Mouse (Mus musculus) midbrain, embryonic 13.5 days (tissue): ENCODE measurements around the gene Sh3bp5. TPM values are rescaled to one million over a fixed set of nuclear protein-coding genes. Genes with fewer than 3 reads are reported as not detected.

Source experiments
- ATAC-seq: fragments of 200-750 bp; cut with Nextera tagmentation; 2 replicates; pipeline ENCODE4 v1.8.0; 2017; ENCODE audit warnings: mild to moderate bottlenecking, moderate TSS enrichment, moderate library complexity
- H3K27ac ChIP-seq: fragments of 300-500 bp; sonication (generic); 2 replicates; pipeline ENCODE4 v1.5.1; 2015; ENCODE audit warnings: inconsistent platforms, mild to moderate bottlenecking, moderate library complexity
- H3K27me3 ChIP-seq: fragments of 300-500 bp; sonication (generic); 2 replicates; pipeline ENCODE4 v1.6.1; 2015; ENCODE audit warnings: mild to moderate bottlenecking, inconsistent platforms
- H3K36me3 ChIP-seq: fragments of 300-500 bp; sonication (generic); 2 replicates; pipeline ENCODE4 v1.6.1; 2015; ENCODE audit warnings: mild to moderate bottlenecking, inconsistent platforms
- H3K4me1 ChIP-seq: fragments of 300-500 bp; sonication (generic); replicated peaks from 2 replicates; pipeline ENCODE4 v1.6.1; 2015; ENCODE audit warnings: inconsistent platforms
- H3K4me2 ChIP-seq: fragments of 300-500 bp; sonication (generic); replicated peaks from 2 replicates; pipeline ENCODE4 v1.6.1; 2015; ENCODE audit warnings: moderate library complexity, mild to moderate bottlenecking, inconsistent platforms
- H3K4me3 ChIP-seq: fragments of 300-500 bp; sonication (generic); replicated peaks from 2 replicates; pipeline ENCODE4 v1.5.1; 2015; ENCODE audit warnings: mild to moderate bottlenecking, inconsistent platforms
- H3K9ac ChIP-seq: fragments of 300-500 bp; sonication (generic); replicated peaks from 2 replicates; pipeline ENCODE4 v1.6.1; 2015; ENCODE audit warnings: mild to moderate bottlenecking, inconsistent platforms
- H3K9me3 ChIP-seq: fragments of 300-500 bp; sonication (generic); 2 replicates; pipeline ENCODE4 v1.6.1; 2016; ENCODE audit warnings: mild to moderate bottlenecking, inconsistent platforms
- WGBS: fragments of 180-500 bp; shearing (Covaris S2); methylation state at CpG from one replicate; pipeline ENCODE4 v1.1.7; 2015; 5-methylcytosine and 5-hydroxymethylcytosine counted together
- polyA plus RNA-seq: library from polyadenylated mRNA; unstranded; fragments of >200 nt; fragmentation: Nextera tagmentation; extraction: Ambion mirVana; gene quantifications from 2 replicates; pipeline ENCODE4 v1.2.1, GENCODE M21; 2015

Gene Sh3bp5
- polyA plus RNA-seq, 1 experiment from 2014 or later = 111 TPM

- peaks cover 36% of the 10 kb centered on the region for H3K36me3 ChIP-seq
- H3K9ac ChIP-seq = no peak overlapping the region
- H3K4me2 ChIP-seq = no peak overlapping the region
- H3K4me1 ChIP-seq = peaks cover 44% of the 10 kb centered on the region
- no peak overlapping the region for H3K4me3 ChIP-seq
- ATAC-seq = no peak
- H3K27me3 ChIP-seq = no peaks in the 10 kb centered on the region
- no peak overlapping the region for H3K27ac ChIP-seq
- H3K9me3 ChIP-seq = no peaks in the 10 kb centered on the region
- 94% methylated on average over 3 of the region's 3 CpGs for WGBS
Observed at GRCm38 (mm10) chr14:31431789-31432330, 4.0 kb downstream of the Sh3bp5 start.

- ATAC-seq = no peak
- H3K4me2 ChIP-seq = no peak overlapping the region
- no peak overlapping the region for H3K9ac ChIP-seq
- no peaks in the 10 kb centered on the region for H3K27me3 ChIP-seq
- 63% methylated on average over 5 of the region's 5 CpGs for WGBS
- H3K9me3 ChIP-seq = peaks cover 4% of the 10 kb centered on the region; the same call in 1 of the 2 replicates
- no peak overlapping the region for H3K27ac ChIP-seq
- no peak overlapping the region for H3K4me3 ChIP-seq
- H3K4me1 ChIP-seq = peaks cover 31% of the 10 kb centered on the region
- peaks cover 50% of the 10 kb centered on the region for H3K36me3 ChIP-seq
Observed at GRCm38 (mm10) chr14:31429004-31429395, 6.9 kb downstream of the Sh3bp5 start.

GRCm38 (mm10) chr14:31428211-31429003 lies 7.5 kb downstream of the Sh3bp5 start:
- Histone ChIP-seq H3K27ac (no peak overlapping the region), H3K4me3 (no peak overlapping the region), H3K36me3 (peaks cover 50% of the 10 kb centered on the region), H3K9ac (no peak overlapping the region), H3K27me3 (no peaks in the 10 kb centered on the region), H3K4me1 (peaks cover 30% of the 10 kb centered on the region), H3K4me2 (no peak overlapping the region), H3K9me3 (peaks cover 4% of the 10 kb centered on the region; the same call in 1 of the 2 replicates)
- 75% methylated on average over 15 of the region's 15 CpGs for WGBS
- ATAC-seq = no peak

- no peak for ATAC-seq
- H3K4me1 ChIP-seq = peaks cover 22% of the 10 kb centered on the region
- peaks cover 27% of the 10 kb centered on the region for H3K36me3 ChIP-seq
- no peak overlapping the region for H3K4me3 ChIP-seq
- WGBS = 62% methylated on average over 11 of the region's 11 CpGs
- H3K27me3 ChIP-seq = no peaks in the 10 kb centered on the region
- H3K9ac ChIP-seq = no peak overlapping the region
- no peak overlapping the region for H3K4me2 ChIP-seq
- H3K27ac ChIP-seq = no peak overlapping the region
- peaks cover 4% of the 10 kb centered on the region; the same call in 1 of the 2 replicates for H3K9me3 ChIP-seq
Observed at GRCm38 (mm10) chr14:31422961-31423791, 12.7 kb downstream of the Sh3bp5 start.

- Histone ChIP-seq H3K4me3 (no peak overlapping the region), H3K4me1 (peaks cover 22% of the 10 kb centered on the region), H3K27ac (no peak overlapping the region), H3K9me3 (peaks cover 4% of the 10 kb centered on the region; the same call in 1 of the 2 replicates), H3K4me2 (no peak overlapping the region), H3K9ac (no peak overlapping the region), H3K27me3 (no peaks in the 10 kb centered on the region), H3K36me3 (peaks cover 19% of the 10 kb centered on the region)
- WGBS = 97% methylated on average over 5 of the region's 5 CpGs
- no peak for ATAC-seq
Observed at GRCm38 (mm10) chr14:31422395-31422794, 13.5 kb downstream of the Sh3bp5 start.

- H3K9ac ChIP-seq = no peak overlapping the region
- H3K36me3 ChIP-seq = peaks cover 12% of the 10 kb centered on the region
- peaks cover 4% of the 10 kb centered on the region; the same call in 1 of the 2 replicates for H3K9me3 ChIP-seq
- H3K4me3 ChIP-seq = no peak overlapping the region
- no peak for ATAC-seq
- H3K4me2 ChIP-seq = no peak overlapping the region
- no peaks in the 10 kb centered on the region for H3K27me3 ChIP-seq
- peaks cover 22% of the 10 kb centered on the region for H3K4me1 ChIP-seq
- no peak overlapping the region for H3K27ac ChIP-seq
- 85% methylated on average over 18 of the region's 18 CpGs for WGBS
Observed at GRCm38 (mm10) chr14:31421509-31422295, 14.2 kb downstream of the Sh3bp5 start.

GRCm38 (mm10) chr14:31420985-31421384 lies 14.9 kb downstream of the Sh3bp5 start:
- Histone ChIP-seq H3K4me3 (no peak overlapping the region), H3K36me3 (peaks cover 6% of the 10 kb centered on the region; the same call in 1 of the 2 replicates), H3K9me3 (peaks cover 3% of the 10 kb centered on the region; the same call in 1 of the 2 replicates), H3K27me3 (no peaks in the 10 kb centered on the region), H3K27ac (no peak overlapping the region), H3K4me1 (peaks cover 22% of the 10 kb centered on the region), H3K4me2 (no peak overlapping the region), H3K9ac (no peak overlapping the region)
- no peak for ATAC-seq
- WGBS = 42% methylated on average over 7 of the region's 7 CpGs

GRCm38 (mm10) chr14:31420562-31420961 lies 15.3 kb downstream of the Sh3bp5 start:
- Histone ChIP-seq H3K9me3 (no peaks in the 10 kb centered on the region), H3K27ac (no peak overlapping the region), H3K9ac (no peak overlapping the region), H3K4me1 (peaks cover 22% of the 10 kb centered on the region), H3K4me2 (no peak overlapping the region), H3K36me3 (0 out of 2 replicates have a peak, but pooled peaks cover 2% of the 10 kb centered on the region), H3K4me3 (no peak overlapping the region), H3K27me3 (no peaks in the 10 kb centered on the region)
- ATAC-seq = no peak
- WGBS = 93% methylated on average over 7 of the region's 7 CpGs

- Histone ChIP-seq H3K27ac (no peak overlapping the region), H3K27me3 (no peaks in the 10 kb centered on the region), H3K36me3 (no peaks in the 10 kb centered on the region), H3K4me3 (no peak overlapping the region), H3K4me2 (no peak overlapping the region), H3K9me3 (no peaks in the 10 kb centered on the region), H3K4me1 (peaks cover 25% of the 10 kb centered on the region), H3K9ac (no peak overlapping the region)
- ATAC-seq = no peak
- WGBS = 94% methylated on average over 8 of the region's 8 CpGs
Observed at GRCm38 (mm10) chr14:31420135-31420534, 15.7 kb downstream of the Sh3bp5 start.

GRCm38 (mm10) chr14:31419279-31419678 lies 16.6 kb downstream of the Sh3bp5 start:
- no peak overlapping the region for H3K4me2 ChIP-seq
- no peak for ATAC-seq
- peaks cover 25% of the 10 kb centered on the region for H3K4me1 ChIP-seq
- no peak overlapping the region for H3K9ac ChIP-seq
- no peak overlapping the region for H3K4me3 ChIP-seq
- no peaks in the 10 kb centered on the region for H3K9me3 ChIP-seq
- 33% methylated on average over 4 of the region's 4 CpGs for WGBS
- H3K27me3 ChIP-seq = no peaks in the 10 kb centered on the region
- no peak overlapping the region for H3K27ac ChIP-seq
- no peaks in the 10 kb centered on the region for H3K36me3 ChIP-seq

GRCm38 (mm10) chr14:31416835-31417549 lies 18.9 kb downstream of the Sh3bp5 start:
- no peak overlapping the region for H3K4me3 ChIP-seq

More at GRCm38 (mm10) chr14:31416835-31417549, 18.9 kb downstream of the Sh3bp5 start:
- Histone ChIP-seq H3K4me2 (no peak overlapping the region), H3K27me3 (no peaks in the 10 kb centered on the region), H3K9me3 (no peaks in the 10 kb centered on the region), H3K36me3 (no peaks in the 10 kb centered on the region), H3K27ac (no peak overlapping the region), H3K9ac (no peak overlapping the region), H3K4me1 (peaks cover 33% of the 10 kb centered on the region)
- ATAC-seq = no peak
- 83% methylated on average over 16 of the region's 16 CpGs for WGBS
